Mouse (Mus musculus): Measurements from ENCODE around the gene Gpr25. TPM values are rescaled to one million over a fixed set of nuclear protein-coding genes. Genes with fewer than 3 reads are reported as not detected.

The Gpr25 gene
- total RNA-seq, 2 experiments from 2014 or later, result not detected

- peak in 1 of 2 experiments; percentile 12 for DNase-seq
- intact Hi-C loops (cut with DNase I), result no loop called here
Observed at GRCm38 (mm10) chr1:136233892-136234594, 26.6 kb downstream of the Gpr25 start, which contains the start of gene Inava. TSS of gene Inava (minus strand) at chr1:136234264.

GRCm38 (mm10) chr1:136232986-136233790, 27.5 kb downstream of the Gpr25 start:
- no peak for DNase-seq
- intact Hi-C loops (cut with DNase I), result no loop called here

- intact Hi-C loops (cut with DNase I), result no loop called here
Observed at GRCm38 (mm10) chr1:136232285-136232926, 28.3 kb downstream of the Gpr25 start.

GRCm38 (mm10) chr1:136231596-136231995, 29.1 kb downstream of the Gpr25 start:
- intact Hi-C loops (cut with DNase I), result no loop called here
- DNase-seq, result no peak

More at GRCm38 (mm10) chr1:136232285-136232926, 28.3 kb downstream of the Gpr25 start:
- DNase-seq, result no peak

- intact Hi-C loops (cut with DNase I), result no loop called here
- no peak for DNase-seq
Observed at GRCm38 (mm10) chr1:136230201-136230600, 30.5 kb downstream of the Gpr25 start.

GRCm38 (mm10) chr1:136229040-136229373, 31.7 kb downstream of the Gpr25 start:
- intact Hi-C loops (cut with DNase I), result no loop called here
- no peak for DNase-seq

GRCm38 (mm10) chr1:136228328-136229039, 32.2 kb downstream of the Gpr25 start:
- peak in 1 of 2 experiments; percentile 5 for DNase-seq

GRCm38 (mm10) chr1:136227870-136228269, 32.8 kb downstream of the Gpr25 start:
- intact Hi-C loops (cut with DNase I), result no loop called here
- DNase-seq, result peak in 1 of 2 experiments; percentile 8

More at GRCm38 (mm10) chr1:136228328-136229039, 32.2 kb downstream of the Gpr25 start:
- intact Hi-C loops (cut with DNase I), result no loop called here

GRCm38 (mm10) chr1:136226626-136227025, 34.0 kb downstream of the Gpr25 start:
- intact Hi-C loops (cut with DNase I), result no loop called here

GRCm38 (mm10) chr1:136225846-136226245, 34.8 kb downstream of the Gpr25 start:
- no peak for DNase-seq
- intact Hi-C loops (cut with DNase I), result no loop called here

More at GRCm38 (mm10) chr1:136226626-136227025, 34.0 kb downstream of the Gpr25 start:
- DNase-seq, result no peak

GRCm38 (mm10) chr1:136223758-136224342, 36.8 kb downstream of the Gpr25 start:
- no peak for DNase-seq
- intact Hi-C loops (cut with DNase I), result no loop called here

- intact Hi-C loops (cut with DNase I), result no loop called here
- no peak for DNase-seq
Observed at GRCm38 (mm10) chr1:136222386-136222785, 38.3 kb downstream of the Gpr25 start.

GRCm38 (mm10) chr1:136220037-136220871, 40.4 kb downstream of the Gpr25 start:
- intact Hi-C loops (cut with DNase I), result no loop called here
- no peak for DNase-seq

GRCm38 (mm10) chr1:136214304-136214703, 46.4 kb downstream of the Gpr25 start:
- intact Hi-C loops (cut with DNase I), result no loop called here
- no peak for DNase-seq

GRCm38 (mm10) chr1:136212803-136213202, 47.9 kb downstream of the Gpr25 start, which contains the start of gene Mroh3:
TSS of gene Mroh3 (minus strand) at chr1:136212828.
- DNase-seq, result peak in 1 of 2 experiments; percentile 18
- intact Hi-C loops (cut with DNase I), result loop anchor here (2.0 kb wide), 1 partner anchor 42 kb away; no protein-coding TSS in a partner anchor

Data from heart, postnatal 36 days (tissue).